Mouse (Mus musculus): ENCODE measurements at regions not wholly inside any gene's neighbourhood (a gene's known extent, or its start where the extent isn't known, plus 50 kb on each side); places are given as distances from the start of the nearest gene placed in this dataset.

DNA sequence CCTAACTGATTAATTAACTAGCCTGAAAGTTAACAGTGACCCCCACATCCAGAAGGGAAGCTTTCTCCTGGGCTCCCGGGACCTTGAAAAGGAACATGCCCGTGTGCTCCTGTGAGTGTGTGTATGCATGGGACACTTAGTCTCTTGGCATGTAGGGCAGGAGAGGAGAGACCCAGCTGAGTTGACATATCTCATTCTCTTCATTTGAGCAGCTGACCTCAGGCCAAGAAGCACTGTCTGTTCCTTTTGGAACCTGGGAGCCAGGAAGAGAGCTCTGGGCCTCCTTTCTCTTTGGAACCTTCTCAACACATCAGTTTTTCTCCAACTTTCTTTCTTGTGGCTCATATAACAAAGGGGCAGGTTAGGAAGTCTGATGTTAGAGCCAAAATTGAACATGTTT is 124.7 kb downstream of the Ttc32 start:
- no peak for TF ChIP-seq CTCF (IDR thresholded peaks at IDR 0.05; ENCODE audit: control insufficient read depth, insufficient read depth, insufficient replicate concordance, low read depth, low read length)
- no peak for TF ChIP-seq POLR2A (IDR thresholded peaks at IDR 0.05; ENCODE audit: control insufficient read depth, low read depth, low read length)
